Mouse (Mus musculus): ENCODE results near the gene Gm42420. TPM values are rescaled to one million over a fixed set of nuclear protein-coding genes. Genes with fewer than 3 reads are reported as not detected.

Gm42420 gene
- 0.90 and 1.3 TPM in 2 replicates for polyA plus RNA-seq (2014; fragmentation: Nextera tagmentation; extraction: Ambion mirVana)

GRCm38 (mm10) chr6:39585517-39585916 lies at the start of gene Gm42420:
Gm42420 (plus strand) TSS chr6:39585753.
- Histone ChIP-seq H3K9ac (ENCODE audit: low read depth, low read length) (no peak within 1 kb of the TSS), H3K36me3 (ENCODE audit: control insufficient read depth, insufficient read depth, low read length) (0 out of 2 replicates have a peak, but pooled peaks cover 2% of the 10 kb centered on the region), H3K4me1 (replicated peaks; ENCODE audit: control insufficient read depth, insufficient read depth, low read length) (no peaks in the 10 kb centered on the region), H3K27ac (ENCODE audit: low read depth, low read length) (no peak within 1 kb of the TSS), H3K9me3 (ENCODE audit: control insufficient read depth, low read length) (no peaks in the 10 kb centered on the region), H3K27me3 (ENCODE audit: control insufficient read depth, insufficient read depth, low read length) (no peaks in the 10 kb centered on the region), H3K4me2 (replicated peaks; ENCODE audit: low read depth, low read length) (no peak within 1 kb of the TSS), H3K4me3 (ENCODE audit: low read depth, low read length) (no peak within 1 kb of the TSS)
- DNase-seq (ENCODE audit: low spot score) = no peak
- WGBS = 95% methylated on average over 6 of the region's 6 CpGs
- no peak for ATAC-seq (ENCODE audit: low FRiP score)

- no peaks in the 10 kb centered on the region for H3K27me3 ChIP-seq (ENCODE audit: control insufficient read depth, insufficient read depth, low read length)
- no peaks in the 10 kb centered on the region for H3K9me3 ChIP-seq (ENCODE audit: control insufficient read depth, low read length)
- H3K27ac ChIP-seq (ENCODE audit: low read depth, low read length) = no peak overlapping the region
- peaks cover 9% of the 10 kb centered on the region for H3K4me1 ChIP-seq (replicated peaks; ENCODE audit: control insufficient read depth, insufficient read depth, low read length)
- WGBS = 50% methylated on average over 1 of the region's 1 CpGs
- H3K4me2 ChIP-seq (replicated peaks; ENCODE audit: low read depth, low read length) = no peak overlapping the region
- H3K36me3 ChIP-seq (ENCODE audit: control insufficient read depth, insufficient read depth, low read length) = no peaks in the 10 kb centered on the region
- DNase-seq (ENCODE audit: low spot score) (no peak), ATAC-seq (ENCODE audit: low FRiP score) (no peak)
- no peak overlapping the region for H3K9ac ChIP-seq (ENCODE audit: low read depth, low read length)
- no peak overlapping the region for H3K4me3 ChIP-seq (ENCODE audit: low read depth, low read length)
These were observed 48.9 kb upstream of the Gm42420 start for GRCm38 (mm10) chr6:39536621-39537020.

GRCm38 (mm10) chr6:39537276-39537675 lies 48.3 kb upstream of the Gm42420 start:
- no peak for ATAC-seq (ENCODE audit: low FRiP score)
- Histone ChIP-seq H3K9ac (ENCODE audit: low read depth, low read length) (no peak overlapping the region), H3K27me3 (ENCODE audit: control insufficient read depth, insufficient read depth, low read length) (no peaks in the 10 kb centered on the region), H3K9me3 (ENCODE audit: control insufficient read depth, low read length) (no peaks in the 10 kb centered on the region), H3K4me3 (ENCODE audit: low read depth, low read length) (no peak overlapping the region), H3K4me1 (replicated peaks; ENCODE audit: control insufficient read depth, insufficient read depth, low read length) (peaks cover 9% of the 10 kb centered on the region), H3K36me3 (ENCODE audit: control insufficient read depth, insufficient read depth, low read length) (no peaks in the 10 kb centered on the region), H3K4me2 (replicated peaks; ENCODE audit: low read depth, low read length) (no peak overlapping the region), H3K27ac (ENCODE audit: low read depth, low read length) (no peak overlapping the region)
- DNase-seq (ENCODE audit: low spot score) = no peak
- 89% methylated on average over 5 of the region's 5 CpGs for WGBS

- H3K4me3 ChIP-seq (ENCODE audit: low read depth, low read length) = no peak overlapping the region
- peaks cover 15% of the 10 kb centered on the region for H3K4me1 ChIP-seq (replicated peaks; ENCODE audit: control insufficient read depth, insufficient read depth, low read length)
- H3K27ac ChIP-seq (ENCODE audit: low read depth, low read length) = no peak overlapping the region
- H3K4me2 ChIP-seq (replicated peaks; ENCODE audit: low read depth, low read length) = no peak overlapping the region
- H3K27me3 ChIP-seq (ENCODE audit: control insufficient read depth, insufficient read depth, low read length) = no peaks in the 10 kb centered on the region
- H3K36me3 ChIP-seq (ENCODE audit: control insufficient read depth, insufficient read depth, low read length) = no peaks in the 10 kb centered on the region
- 80% methylated on average over 8 of the region's 8 CpGs for WGBS
- DNase-seq (ENCODE audit: low spot score) = no peak
- ATAC-seq (ENCODE audit: low FRiP score) = no peak
- H3K9me3 ChIP-seq (ENCODE audit: control insufficient read depth, low read length) = no peaks in the 10 kb centered on the region
- H3K9ac ChIP-seq (ENCODE audit: low read depth, low read length) = no peak overlapping the region
These were observed 47.3 kb upstream of the Gm42420 start for GRCm38 (mm10) chr6:39538227-39538626.

- WGBS = 9% methylated on average over 7 of the region's 7 CpGs
- Histone ChIP-seq H3K36me3 (ENCODE audit: control insufficient read depth, insufficient read depth, low read length) (no peaks in the 10 kb centered on the region), H3K4me2 (replicated peaks; ENCODE audit: low read depth, low read length) (peak overlapping the region; percentile 11; the same call in 1 of the 2 replicates), H3K4me3 (ENCODE audit: low read depth, low read length) (no peak overlapping the region), H3K27ac (ENCODE audit: low read depth, low read length) (peak overlapping the region; percentile 79), H3K9ac (ENCODE audit: low read depth, low read length) (0 out of 2 replicates have a peak overlapping the region, but pooled peaks have one; percentile 11), H3K27me3 (ENCODE audit: control insufficient read depth, insufficient read depth, low read length) (no peaks in the 10 kb centered on the region), H3K9me3 (ENCODE audit: control insufficient read depth, low read length) (no peaks in the 10 kb centered on the region), H3K4me1 (replicated peaks; ENCODE audit: control insufficient read depth, insufficient read depth, low read length) (peaks cover 25% of the 10 kb centered on the region)
- DNase-seq (ENCODE audit: low spot score) = peak; percentile 49
- ATAC-seq (ENCODE audit: low FRiP score) = peak; percentile 59
These were observed 45.8 kb upstream of the Gm42420 start for GRCm38 (mm10) chr6:39539679-39540155.

GRCm38 (mm10) chr6:39540563-39540962 lies 45.0 kb upstream of the Gm42420 start:
- no peaks in the 10 kb centered on the region for H3K9me3 ChIP-seq (ENCODE audit: control insufficient read depth, low read length)
- no peak overlapping the region for H3K9ac ChIP-seq (ENCODE audit: low read depth, low read length)
- H3K4me2 ChIP-seq (replicated peaks; ENCODE audit: low read depth, low read length) = no peak overlapping the region
- no peak overlapping the region for H3K4me3 ChIP-seq (ENCODE audit: low read depth, low read length)
- no peaks in the 10 kb centered on the region for H3K27me3 ChIP-seq (ENCODE audit: control insufficient read depth, insufficient read depth, low read length)
- WGBS = 40% methylated on average over 2 of the region's 2 CpGs
- H3K36me3 ChIP-seq (ENCODE audit: control insufficient read depth, insufficient read depth, low read length) = no peaks in the 10 kb centered on the region
- H3K4me1 ChIP-seq (replicated peaks; ENCODE audit: control insufficient read depth, insufficient read depth, low read length) = peaks cover 25% of the 10 kb centered on the region
- no peak for ATAC-seq (ENCODE audit: low FRiP score)
- DNase-seq (ENCODE audit: low spot score) = peak; percentile 34
- H3K27ac ChIP-seq (ENCODE audit: low read depth, low read length) = peak overlapping the region; percentile 79; the same call in 1 of the 2 replicates

GRCm38 (mm10) chr6:39542631-39543597 lies 42.6 kb upstream of the Gm42420 start:
- peak overlapping the region; percentile 15 for H3K9ac ChIP-seq (ENCODE audit: low read depth, low read length)
- WGBS = 13% methylated on average over 15 of the region's 15 CpGs

GRCm38 (mm10) chr6:39543769-39544420 lies 41.7 kb upstream of the Gm42420 start:
- Histone ChIP-seq H3K4me3 (ENCODE audit: low read depth, low read length) (no peak overlapping the region), H3K9me3 (ENCODE audit: control insufficient read depth, low read length) (no peaks in the 10 kb centered on the region), H3K4me2 (replicated peaks; ENCODE audit: low read depth, low read length) (no peak overlapping the region), H3K27me3 (ENCODE audit: control insufficient read depth, insufficient read depth, low read length) (no peaks in the 10 kb centered on the region), H3K4me1 (replicated peaks; ENCODE audit: control insufficient read depth, insufficient read depth, low read length) (peaks cover 25% of the 10 kb centered on the region), H3K27ac (ENCODE audit: low read depth, low read length) (peak overlapping the region; percentile 82), H3K9ac (ENCODE audit: low read depth, low read length) (peak overlapping the region; percentile 45), H3K36me3 (ENCODE audit: control insufficient read depth, insufficient read depth, low read length) (no peaks in the 10 kb centered on the region)
- WGBS = 12% methylated on average over 15 of the region's 15 CpGs
- ATAC-seq (ENCODE audit: low FRiP score) (no peak), DNase-seq (ENCODE audit: low spot score) (no peak)

More at GRCm38 (mm10) chr6:39542631-39543597, 42.6 kb upstream of the Gm42420 start:
- H3K4me2 ChIP-seq (replicated peaks; ENCODE audit: low read depth, low read length) = no peak overlapping the region
- H3K27me3 ChIP-seq (ENCODE audit: control insufficient read depth, insufficient read depth, low read length) = no peaks in the 10 kb centered on the region
- peak; percentile 77 for DNase-seq (ENCODE audit: low spot score)
- H3K9me3 ChIP-seq (ENCODE audit: control insufficient read depth, low read length) = no peaks in the 10 kb centered on the region
- no peak overlapping the region for H3K4me3 ChIP-seq (ENCODE audit: low read depth, low read length)
- peak; percentile 76 for ATAC-seq (ENCODE audit: low FRiP score)
- no peaks in the 10 kb centered on the region for H3K36me3 ChIP-seq (ENCODE audit: control insufficient read depth, insufficient read depth, low read length)
- peak overlapping the region; percentile 82 for H3K27ac ChIP-seq (ENCODE audit: low read depth, low read length)
- H3K4me1 ChIP-seq (replicated peaks; ENCODE audit: control insufficient read depth, insufficient read depth, low read length) = peaks cover 25% of the 10 kb centered on the region

Data from hindbrain, embryonic 11.5 days (tissue).